Mouse (Mus musculus) liver, embryonic 14.5 days (tissue): ENCODE measurements at regions not wholly inside any gene's neighbourhood (a gene's known extent, or its start where the extent isn't known, plus 50 kb on each side); places are given as distances from the start of the nearest gene placed in this dataset.

Experiments used
- CTCF ChIP-seq: IDR thresholded peaks from 2 replicates; pipeline ENCODE4 v1.5.1; 2016; ENCODE audit warnings: antibody characterized with exemption, low read depth, control low read depth
- EP300 ChIP-seq: IDR thresholded peaks from 2 replicates; pipeline ENCODE4 v1.6.1; 2016; ENCODE audit warnings: antibody characterized with exemption, low read depth

DNA sequence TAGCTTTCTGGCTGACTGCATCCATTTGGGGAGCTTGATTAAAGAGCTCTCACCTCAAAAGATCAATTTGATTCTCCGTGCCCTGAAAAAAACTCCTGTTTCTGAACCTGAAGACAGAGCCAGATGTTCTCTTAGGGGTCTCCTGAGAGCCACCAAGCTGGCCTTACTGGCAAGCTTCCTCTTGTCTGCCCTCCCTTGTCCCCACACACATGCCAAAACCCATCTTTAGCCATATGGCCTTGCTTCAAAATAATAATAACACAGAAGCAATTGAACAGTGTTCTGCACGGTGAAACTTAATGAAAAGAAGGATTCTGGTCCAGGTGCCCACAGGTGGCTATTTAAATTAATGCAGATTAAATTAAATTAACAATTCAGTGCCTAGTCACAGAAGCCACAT is 107.1 kb upstream of the Ces5a start:
- TF ChIP-seq CTCF (no peak), EP300 (no peak)
